Mouse (Mus musculus): ENCODE results near the gene Nav1.

GRCm38 (mm10) chr1:135583081-135583677, 23.9 kb downstream of the Nav1 start:
- TF ChIP-seq EP300 (optimal IDR thresholded peaks at IDR 0.05) (no peak), CTCF (IDR thresholded peaks at IDR 0.05; ENCODE audit: low read depth) (no peak)

Data from stomach, postnatal 0 days (tissue).